Mouse (Mus musculus): Measurements from ENCODE around the gene Cobll1. TPM values are rescaled to one million over a fixed set of nuclear protein-coding genes. Genes with fewer than 3 reads are reported as not detected.

Gene Cobll1
- polyA plus RNA-seq, 1 experiment: 10.7 TPM

DNA sequence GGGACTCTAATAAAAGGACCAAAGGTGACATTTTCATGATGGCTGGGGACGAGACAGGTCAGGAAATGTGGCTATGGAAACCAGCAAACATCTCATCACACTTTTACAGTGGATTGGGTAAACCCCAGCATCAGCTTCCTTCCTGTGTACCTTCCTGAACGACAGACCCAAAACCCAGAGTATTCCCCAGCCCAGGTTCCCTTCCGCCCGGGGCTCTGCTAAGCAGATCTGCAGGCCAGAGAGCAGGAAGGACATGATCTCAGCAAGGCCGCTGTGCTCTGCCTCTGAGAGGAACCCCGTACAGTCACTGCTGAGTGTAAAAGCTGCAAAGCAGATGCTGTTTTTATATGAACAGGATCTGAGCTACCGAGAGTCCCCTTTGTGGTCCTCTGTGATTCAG, 49.9 kb downstream of the Cobll1 start:
- H3K27ac ChIP-seq (ENCODE audit: insufficient read depth, low read length): no peak overlapping the region
- WGBS: 77% methylated on average over 7 of the region's 7 CpGs
- 0 out of 2 replicates have a peak, but pooled peaks cover 2% of the 10 kb centered on the region for H3K4me1 ChIP-seq (ENCODE audit: control insufficient read depth, insufficient read depth, low read length)
- H3K27me3 ChIP-seq (ENCODE audit: control insufficient read depth, insufficient read depth, low read length): no peaks in the 10 kb centered on the region
- no peak overlapping the region for H3K4me3 ChIP-seq (replicated peaks; ENCODE audit: insufficient read depth, low read depth, low read length)
- no peak for DNase-seq
- TF ChIP-seq CTCF (IDR thresholded peaks at IDR 0.05; ENCODE audit: borderline replicate concordance, insufficient read depth, low read depth, low read length) (no peak), POLR2A (IDR thresholded peaks at IDR 0.05; ENCODE audit: borderline replicate concordance, insufficient read depth, low read length) (no peak)

DNA sequence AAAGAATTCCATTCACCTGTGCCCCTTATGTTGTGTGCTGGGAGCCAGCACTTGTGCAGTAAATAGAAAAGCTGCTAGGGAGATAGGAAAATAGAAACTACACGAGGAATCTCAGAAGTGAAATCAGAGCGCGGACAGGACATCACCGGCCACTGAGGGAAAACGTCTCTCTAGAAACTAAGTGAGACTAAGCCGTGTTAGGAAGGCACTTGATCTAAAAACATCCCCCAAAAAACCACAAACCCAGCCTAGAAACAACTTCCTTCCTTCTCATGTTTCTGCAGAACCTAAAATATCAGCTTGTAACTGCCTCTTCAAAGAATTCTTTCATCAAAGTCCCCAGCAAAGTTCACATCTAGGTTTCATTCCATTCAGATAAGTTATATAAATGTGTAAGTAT, 50.6 kb downstream of the Cobll1 start:
- 85% methylated on average over 6 of the region's 6 CpGs for WGBS
- no peak overlapping the region for H3K27ac ChIP-seq (ENCODE audit: insufficient read depth, low read length)
- H3K4me3 ChIP-seq (replicated peaks; ENCODE audit: insufficient read depth, low read depth, low read length): no peak overlapping the region
- H3K27me3 ChIP-seq (ENCODE audit: control insufficient read depth, insufficient read depth, low read length): no peaks in the 10 kb centered on the region
- no peak for DNase-seq
- H3K4me1 ChIP-seq (ENCODE audit: control insufficient read depth, insufficient read depth, low read length): 0 out of 2 replicates have a peak, but pooled peaks cover 2% of the 10 kb centered on the region
- TF ChIP-seq POLR2A (IDR thresholded peaks at IDR 0.05; ENCODE audit: borderline replicate concordance, insufficient read depth, low read length) (no peak), CTCF (IDR thresholded peaks at IDR 0.05; ENCODE audit: borderline replicate concordance, insufficient read depth, low read depth, low read length) (no peak)

DNA sequence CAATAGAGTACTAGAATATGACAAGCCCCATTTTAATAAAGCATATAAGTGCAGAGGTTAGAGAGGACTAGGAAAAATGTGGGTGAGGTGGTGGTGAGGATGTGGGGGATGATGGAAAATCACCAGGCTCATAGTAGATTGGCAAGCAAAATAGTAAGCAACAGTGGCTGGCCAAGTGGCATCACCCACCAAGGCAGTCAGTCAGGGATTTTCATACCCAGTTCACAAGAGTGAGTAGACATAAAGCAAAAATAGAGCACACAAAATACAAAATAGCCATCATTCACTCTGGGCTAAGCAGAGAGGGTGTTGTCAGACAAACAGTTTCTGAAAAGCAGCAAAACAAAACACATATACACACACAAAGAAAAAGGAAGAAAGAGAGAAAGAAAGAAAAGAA, 51.6 kb downstream of the Cobll1 start:
- H3K4me3 ChIP-seq (replicated peaks; ENCODE audit: insufficient read depth, low read depth, low read length): no peak overlapping the region
- H3K4me1 ChIP-seq (ENCODE audit: control insufficient read depth, insufficient read depth, low read length): no peaks in the 10 kb centered on the region
- no peak overlapping the region for H3K27ac ChIP-seq (ENCODE audit: insufficient read depth, low read length)
- no peaks in the 10 kb centered on the region for H3K27me3 ChIP-seq (ENCODE audit: control insufficient read depth, insufficient read depth, low read length)
- TF ChIP-seq CTCF (IDR thresholded peaks at IDR 0.05; ENCODE audit: borderline replicate concordance, insufficient read depth, low read depth, low read length) (no peak), POLR2A (IDR thresholded peaks at IDR 0.05; ENCODE audit: borderline replicate concordance, insufficient read depth, low read length) (no peak)
- DNase-seq: no peak

DNA sequence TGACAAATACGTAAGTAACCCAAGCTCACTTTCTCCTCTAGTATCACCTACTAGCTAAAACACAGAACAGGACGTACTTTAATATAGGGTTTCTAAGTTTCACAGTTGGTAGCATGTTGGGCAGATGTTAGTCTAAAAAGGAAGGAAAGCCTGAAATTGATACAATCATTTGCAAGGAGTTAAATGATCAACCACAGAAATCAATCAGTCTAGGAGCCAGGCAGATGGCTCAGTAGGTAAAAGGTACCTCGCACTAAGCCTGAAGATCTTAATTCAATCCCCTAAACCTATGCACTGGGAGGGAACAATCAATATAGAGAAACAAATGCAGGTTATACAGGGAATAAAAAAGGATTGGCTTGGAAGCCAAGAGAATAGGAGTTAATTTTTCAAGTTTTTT, 52.0 kb downstream of the Cobll1 start:
- no peak for DNase-seq
- no peak overlapping the region for H3K27ac ChIP-seq (ENCODE audit: insufficient read depth, low read length)
- WGBS: 96% methylated on average over 3 of the region's 3 CpGs
- TF ChIP-seq POLR2A (IDR thresholded peaks at IDR 0.05; ENCODE audit: borderline replicate concordance, insufficient read depth, low read length) (no peak), CTCF (IDR thresholded peaks at IDR 0.05; ENCODE audit: borderline replicate concordance, insufficient read depth, low read depth, low read length) (no peak)
- no peaks in the 10 kb centered on the region for H3K4me1 ChIP-seq (ENCODE audit: control insufficient read depth, insufficient read depth, low read length)
- H3K27me3 ChIP-seq (ENCODE audit: control insufficient read depth, insufficient read depth, low read length): no peaks in the 10 kb centered on the region
- no peak overlapping the region for H3K4me3 ChIP-seq (replicated peaks; ENCODE audit: insufficient read depth, low read depth, low read length)

DNA sequence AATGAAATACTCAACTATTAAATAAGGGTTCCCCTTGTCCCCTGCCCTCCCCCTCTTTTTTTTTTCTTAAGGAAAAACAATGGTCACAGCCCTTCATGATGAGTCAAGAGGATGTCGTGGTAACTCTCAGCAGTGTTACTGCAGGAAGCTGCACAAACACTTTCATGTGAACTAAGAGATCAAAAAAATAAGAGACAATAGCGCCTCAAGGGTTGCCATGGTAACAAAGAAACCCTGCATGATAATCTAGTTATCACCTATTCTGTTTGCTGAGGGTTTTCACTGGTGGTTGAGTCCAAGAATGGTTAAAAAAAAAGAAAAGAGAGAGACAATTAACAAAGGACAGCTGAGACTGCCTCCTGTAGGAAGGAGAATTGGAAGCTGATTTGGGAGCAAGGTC, 56.5 kb downstream of the Cobll1 start:
- WGBS: 32% methylated on average over 2 of the region's 2 CpGs

DNA sequence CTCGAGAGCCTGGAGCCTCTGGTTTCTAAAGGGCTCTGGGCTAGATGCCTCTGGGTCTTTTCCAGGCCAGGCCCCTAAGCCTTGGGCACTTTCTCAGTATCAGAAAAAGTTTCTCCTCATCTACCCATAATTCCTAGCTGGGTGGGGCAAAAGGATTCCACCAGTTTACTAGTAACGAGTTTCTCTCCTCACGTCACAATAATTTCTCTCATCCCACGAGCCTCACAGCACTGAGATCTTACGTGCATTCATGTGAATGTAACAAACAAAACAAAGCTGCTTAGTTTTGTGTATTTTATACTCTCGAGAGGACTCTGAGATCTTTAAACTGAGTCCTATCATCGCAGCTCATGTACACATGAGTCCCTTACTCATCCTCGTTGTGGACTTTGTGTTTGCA, 57.5 kb downstream of the Cobll1 start:
- H3K4me1 ChIP-seq (ENCODE audit: control insufficient read depth, insufficient read depth, low read length): no peaks in the 10 kb centered on the region; the same call in 1 of the 2 replicates
- WGBS: 86% methylated on average over 8 of the region's 8 CpGs
- no peak overlapping the region for H3K4me3 ChIP-seq (replicated peaks; ENCODE audit: insufficient read depth, low read depth, low read length)
- no peak for DNase-seq
- TF ChIP-seq CTCF (IDR thresholded peaks at IDR 0.05; ENCODE audit: borderline replicate concordance, insufficient read depth, low read depth, low read length) (no peak), POLR2A (IDR thresholded peaks at IDR 0.05; ENCODE audit: borderline replicate concordance, insufficient read depth, low read length) (no peak)
- no peaks in the 10 kb centered on the region for H3K27me3 ChIP-seq (ENCODE audit: control insufficient read depth, insufficient read depth, low read length)
- H3K27ac ChIP-seq (ENCODE audit: insufficient read depth, low read length): no peak overlapping the region

More for the DNA sequence above, 56.5 kb downstream of the Cobll1 start:
- no peaks in the 10 kb centered on the region for H3K27me3 ChIP-seq (ENCODE audit: control insufficient read depth, insufficient read depth, low read length)
- no peak overlapping the region for H3K4me3 ChIP-seq (replicated peaks; ENCODE audit: insufficient read depth, low read depth, low read length)
- no peak overlapping the region for H3K27ac ChIP-seq (ENCODE audit: insufficient read depth, low read length)
- TF ChIP-seq POLR2A (IDR thresholded peaks at IDR 0.05; ENCODE audit: borderline replicate concordance, insufficient read depth, low read length) (no peak), CTCF (IDR thresholded peaks at IDR 0.05; ENCODE audit: borderline replicate concordance, insufficient read depth, low read depth, low read length) (no peak)
- no peak for DNase-seq
- no peaks in the 10 kb centered on the region; the same call in 1 of the 2 replicates for H3K4me1 ChIP-seq (ENCODE audit: control insufficient read depth, insufficient read depth, low read length)

DNA sequence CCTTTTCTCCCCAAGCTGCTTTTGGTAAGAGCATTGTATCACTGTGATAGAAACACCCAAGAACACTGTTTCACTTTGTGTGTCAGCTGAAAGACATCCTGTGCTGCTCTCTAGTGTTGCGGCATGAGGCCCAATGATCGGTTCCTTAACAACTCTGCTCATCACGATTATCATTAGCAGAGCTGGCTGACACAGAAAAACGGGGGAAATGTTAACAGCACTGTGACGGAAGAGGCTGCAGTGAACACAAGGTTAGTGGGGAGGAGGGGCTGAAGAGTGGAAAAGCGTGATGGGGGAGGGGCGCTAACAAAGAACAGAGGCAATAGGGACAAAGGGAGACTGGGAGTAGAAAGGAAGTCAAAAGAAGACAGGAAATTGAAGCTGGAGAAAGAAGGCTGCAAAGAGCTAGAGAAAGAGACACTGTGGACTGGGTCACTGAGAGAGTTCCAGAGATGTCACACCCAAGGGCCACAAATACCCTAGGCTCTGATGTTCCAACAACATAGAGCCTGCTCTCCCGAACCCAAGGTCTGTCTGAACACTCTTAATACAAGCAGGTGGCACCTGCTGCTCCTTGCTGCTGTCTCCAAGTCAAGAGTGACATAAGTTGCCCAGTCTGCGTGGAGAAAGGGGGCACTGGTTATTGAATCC, 58.0 kb downstream of the Cobll1 start:
- Histone ChIP-seq H3K27ac (ENCODE audit: insufficient read depth, low read length) (0 out of 2 replicates have a peak overlapping the region, but pooled peaks have one; percentile 7), H3K27me3 (ENCODE audit: control insufficient read depth, insufficient read depth, low read length) (no peaks in the 10 kb centered on the region), H3K4me1 (ENCODE audit: control insufficient read depth, insufficient read depth, low read length) (peaks cover 3% of the 10 kb centered on the region; the same call in 1 of the 2 replicates), H3K4me3 (replicated peaks; ENCODE audit: insufficient read depth, low read depth, low read length) (no peak overlapping the region)
- TF ChIP-seq CTCF (IDR thresholded peaks at IDR 0.05; ENCODE audit: borderline replicate concordance, insufficient read depth, low read depth, low read length) (no peak), POLR2A (IDR thresholded peaks at IDR 0.05; ENCODE audit: borderline replicate concordance, insufficient read depth, low read length) (no peak)
- no peak for DNase-seq
- WGBS: 44% methylated on average over 9 of the region's 9 CpGs

DNA sequence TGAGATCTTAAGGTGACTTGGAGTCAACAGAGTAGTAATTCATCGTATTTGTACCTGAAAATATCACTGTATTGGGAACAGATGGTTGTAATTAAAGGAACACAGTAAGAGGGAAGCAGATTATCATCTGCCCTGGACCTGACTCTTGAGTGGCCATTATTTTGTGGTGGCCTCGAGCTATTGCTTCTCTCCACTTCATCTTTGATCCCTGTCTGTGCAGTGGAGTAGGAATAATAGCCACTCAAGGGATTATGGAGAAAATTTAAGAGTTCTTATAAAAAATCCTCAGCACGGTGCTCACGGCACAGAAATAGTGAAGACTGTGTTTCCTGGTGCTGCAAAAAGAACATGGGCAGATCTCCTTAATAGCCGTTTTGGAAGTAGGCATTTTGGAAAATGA, 63.6 kb downstream of the Cobll1 start:
- WGBS: 54% methylated on average over 5 of the region's 5 CpGs
- DNase-seq: peak in 1 of 2 experiments; percentile 9

More for the DNA sequence above, 63.6 kb downstream of the Cobll1 start:
- Histone ChIP-seq H3K27ac (ENCODE audit: insufficient read depth, low read length) (no peak overlapping the region), H3K27me3 (ENCODE audit: control insufficient read depth, insufficient read depth, low read length) (no peaks in the 10 kb centered on the region), H3K4me1 (ENCODE audit: control insufficient read depth, insufficient read depth, low read length) (0 out of 2 replicates have a peak, but pooled peaks cover 3% of the 10 kb centered on the region), H3K4me3 (replicated peaks; ENCODE audit: insufficient read depth, low read depth, low read length) (no peak overlapping the region)
- no peak for TF ChIP-seq CTCF (IDR thresholded peaks at IDR 0.05; ENCODE audit: borderline replicate concordance, insufficient read depth, low read depth, low read length)
- no peak for TF ChIP-seq POLR2A (IDR thresholded peaks at IDR 0.05; ENCODE audit: borderline replicate concordance, insufficient read depth, low read length)
